Mouse (Mus musculus) megakaryocyte, embryonic 14.5 days (primary cell): ENCODE measurements at regions not wholly inside any gene's neighbourhood (a gene's known extent, or its start where the extent isn't known, plus 50 kb on each side); places are given as distances from the start of the nearest gene placed in this dataset.

Experiments used
- FLI1 ChIP-seq: IDR thresholded peaks from 2 replicates; pipeline ENCODE4 v1.6.1; 2012; ENCODE audit warnings: low read length, inconsistent platforms, mixed read lengths
- GATA1 ChIP-seq: IDR thresholded peaks from 3 replicates; pipeline ENCODE4 v1.6.1; 2012; ENCODE audit warnings: mixed read lengths, low read length, inconsistent platforms, borderline replicate concordance

- TF ChIP-seq GATA1 (no peak), FLI1 (no peak)
Observed at GRCm38 (mm10) chr5:64750406-64750805, 52.8 kb upstream of the Klf3 start.
